Mouse (Mus musculus) left cerebral cortex, postnatal 36 days (tissue): ENCODE measurements at regions not wholly inside any gene's neighbourhood (a gene's known extent, or its start where the extent isn't known, plus 50 kb on each side); places are given as distances from the start of the nearest gene placed in this dataset.

ENCODE experiments used
- DNase-seq, 2 experiments: peaks; one replicate each; pipeline ENCODE4 v3.0.0; 2021 to 2022; ENCODE audit warnings: low spot score in 2 of 2, mixed read lengths in 1 of 2
- intact Hi-C: fragments of 180-260 bp; cut with DNase I; formaldehyde crosslinking; loops from one replicate; pipeline ENCODE4 v1.15.1; 2025

DNA sequence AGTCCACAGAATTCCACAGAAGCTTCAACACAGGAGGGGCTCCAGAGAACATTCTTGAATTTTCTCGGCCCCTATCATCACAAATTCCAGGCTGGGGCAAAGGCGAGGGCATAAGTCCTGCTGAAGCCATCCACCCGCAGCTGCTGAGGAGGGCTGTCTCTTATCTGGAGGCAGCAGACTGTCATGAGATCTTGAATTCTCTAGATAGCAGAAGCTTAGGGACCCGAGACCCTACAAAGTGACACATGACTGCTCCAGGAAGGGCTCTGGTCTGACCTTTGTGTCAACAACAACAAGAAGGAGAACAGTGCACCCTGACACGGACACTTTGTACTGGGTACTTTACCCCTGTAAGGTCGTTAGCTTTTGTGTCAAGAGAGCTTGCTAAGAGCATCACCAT lies 57.2 kb downstream of the Lao1 start:
- DNase-seq, result no peak
- intact Hi-C loops, result no loop called here

DNA sequence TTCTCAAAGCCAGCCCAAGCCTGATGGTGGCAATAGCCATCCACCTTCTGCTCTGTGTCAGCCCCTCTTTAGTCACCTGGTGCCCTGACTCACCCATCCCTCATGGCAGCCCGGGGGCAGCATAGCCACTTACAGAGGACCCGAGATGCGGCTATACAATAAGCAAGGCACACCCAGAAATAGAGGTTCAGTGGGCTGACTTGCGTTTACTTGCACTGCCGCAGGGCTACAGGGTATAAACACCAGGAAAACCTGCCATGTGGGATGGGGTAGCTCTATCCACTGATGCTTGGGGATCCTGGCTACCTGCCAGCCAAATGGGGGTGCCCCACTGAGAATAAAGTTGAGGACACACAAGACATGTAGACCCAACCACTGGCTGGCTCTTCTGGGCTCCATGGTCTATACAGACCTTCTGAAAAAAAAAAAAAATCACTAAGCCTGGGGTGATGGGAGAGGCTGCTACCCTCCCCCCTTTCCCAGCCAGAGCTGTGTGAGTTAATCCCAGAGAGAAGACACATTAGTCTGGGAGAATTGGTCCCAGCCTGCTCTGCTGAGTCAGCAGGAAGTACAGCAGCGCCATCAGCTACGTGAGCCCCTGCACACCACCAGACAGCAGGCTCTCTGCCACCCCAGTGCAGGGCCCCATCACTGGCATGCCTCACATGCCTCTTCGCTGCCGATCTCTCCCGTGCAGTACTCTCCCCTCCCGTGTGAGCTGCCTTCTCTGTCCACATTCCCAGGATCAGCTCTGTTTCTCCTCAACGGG lies 57.8 kb downstream of the Lao1 start:
- intact Hi-C loops, result no loop called here

DNA sequence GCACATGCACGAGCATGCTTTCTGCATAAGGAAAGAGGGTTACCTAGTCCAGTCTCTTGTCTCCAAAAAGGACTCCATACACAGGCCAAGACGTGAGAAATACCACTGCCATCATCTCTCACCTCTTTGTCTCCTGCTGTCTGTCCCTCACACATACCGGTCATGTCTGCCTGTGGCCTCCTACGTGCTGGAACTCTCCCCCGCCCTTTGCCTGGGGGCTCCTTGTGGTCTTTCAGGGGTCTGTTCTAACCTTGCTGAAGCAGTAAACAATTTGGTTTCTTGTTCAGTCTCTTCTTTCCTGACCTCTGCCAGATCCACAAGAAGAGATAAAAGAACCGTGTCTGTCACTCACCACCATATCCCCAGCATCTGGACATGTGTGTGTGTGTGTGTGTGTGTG lies 61.0 kb downstream of the Lao1 start:
- intact Hi-C loops, result no loop called here
- DNase-seq, result no peak

More for the DNA sequence above, 57.8 kb downstream of the Lao1 start:
- no peak for DNase-seq

DNA sequence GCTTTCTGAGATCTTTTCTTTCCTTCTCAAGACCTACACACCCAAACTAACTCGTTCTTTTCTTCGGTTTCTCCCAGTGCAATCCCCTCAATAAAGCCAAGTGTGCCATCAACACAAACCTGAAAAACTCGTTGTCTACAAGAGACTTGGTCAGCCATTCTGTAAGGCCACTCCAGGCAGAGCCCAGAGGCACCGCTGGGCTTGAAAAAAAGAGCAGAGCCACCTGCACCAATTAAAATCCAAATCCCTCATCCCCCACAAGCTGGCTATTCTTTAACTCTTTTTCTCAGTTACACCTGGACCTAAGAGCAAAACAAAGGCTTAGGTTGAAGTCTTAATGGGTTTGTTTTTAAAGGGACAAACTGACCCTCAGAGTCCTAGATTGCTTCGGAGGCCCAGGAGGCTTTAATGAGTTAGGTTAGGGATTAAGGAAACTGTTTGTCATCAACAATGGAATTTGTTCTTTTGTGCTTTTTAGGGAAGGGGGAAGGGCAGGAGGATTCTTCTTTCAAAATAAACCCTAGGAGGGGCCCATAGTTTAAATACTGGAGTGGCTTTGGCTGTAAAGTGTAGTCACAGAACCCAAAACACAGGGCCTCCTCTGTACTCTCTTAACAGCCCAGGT lies 65.0 kb downstream of the Lao1 start:
- intact Hi-C loops, result no loop called here
- DNase-seq, result no peak

DNA sequence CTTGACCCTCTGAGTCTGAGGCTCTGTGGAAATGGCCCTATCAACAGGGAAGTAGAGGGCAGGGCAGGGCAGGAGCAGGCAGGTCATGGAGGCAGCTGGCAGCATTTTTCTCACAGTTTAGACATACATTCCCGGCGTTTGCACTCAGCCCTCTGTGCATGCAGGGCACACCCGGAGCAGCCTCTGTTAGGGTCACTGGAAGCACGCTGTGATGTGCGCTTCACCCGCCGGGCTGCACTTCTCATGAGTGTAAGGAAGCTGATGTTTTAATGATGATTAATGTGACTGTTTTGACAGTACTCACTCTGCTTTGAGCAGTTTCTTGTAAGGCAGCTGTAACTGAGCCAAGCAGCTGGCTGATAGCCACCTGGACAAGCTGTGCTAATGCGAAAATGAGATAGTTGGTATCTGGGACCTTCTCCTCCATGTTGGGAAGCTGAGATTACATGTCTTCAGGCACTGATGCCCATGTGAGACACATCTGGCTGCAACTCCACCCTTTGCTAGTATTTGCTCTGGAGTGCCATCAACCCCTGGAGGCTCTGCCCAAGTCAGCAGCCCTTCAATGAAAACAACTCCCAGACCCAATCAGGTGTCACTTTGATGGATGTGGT lies 66.9 kb downstream of the Lao1 start:
- DNase-seq, result no peak

DNA sequence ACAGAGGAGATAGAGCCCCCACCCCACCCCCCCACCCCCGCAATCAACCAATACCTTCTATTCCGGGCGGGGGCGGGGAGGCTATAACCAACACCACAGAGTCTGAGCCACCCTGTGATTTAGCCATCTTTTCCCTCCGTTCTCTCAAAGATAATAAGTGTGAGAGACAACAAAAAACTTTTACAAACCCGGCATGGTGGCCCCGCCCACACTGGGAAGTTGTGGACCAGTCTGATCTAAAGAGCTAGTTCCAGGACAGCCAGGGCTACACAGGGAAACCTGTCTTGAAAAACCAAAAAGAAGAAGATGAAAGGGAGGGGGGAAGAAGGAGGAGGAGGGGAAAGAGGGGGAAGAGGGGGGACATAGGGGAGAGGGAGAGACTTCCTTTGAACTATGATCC lies 67.7 kb downstream of the Lao1 start:
- DNase-seq, result no peak
- intact Hi-C loops, result no loop called here

More for the DNA sequence above, 66.9 kb downstream of the Lao1 start:
- intact Hi-C loops, result no loop called here

DNA sequence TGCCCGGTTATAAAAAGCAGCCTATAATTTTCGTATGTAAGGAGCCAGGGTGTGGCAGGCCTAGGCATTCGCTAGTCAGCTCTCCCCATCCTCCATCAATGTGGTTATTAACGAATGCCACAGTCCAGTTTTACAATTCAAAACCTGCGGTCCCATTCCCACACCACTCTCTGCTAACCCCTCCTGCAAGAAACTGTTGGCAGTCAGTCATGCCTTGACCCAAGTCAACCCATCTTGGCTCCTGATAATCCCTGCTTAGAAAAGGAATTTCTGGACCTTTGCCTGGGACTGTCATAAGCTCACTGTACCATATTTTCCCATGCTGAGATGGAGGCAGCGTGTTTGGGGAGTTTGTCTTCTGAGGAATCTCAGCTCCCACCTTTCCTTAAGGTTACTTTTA lies 68.4 kb downstream of the Lao1 start:
- no peak for DNase-seq
- intact Hi-C loops, result no loop called here

DNA sequence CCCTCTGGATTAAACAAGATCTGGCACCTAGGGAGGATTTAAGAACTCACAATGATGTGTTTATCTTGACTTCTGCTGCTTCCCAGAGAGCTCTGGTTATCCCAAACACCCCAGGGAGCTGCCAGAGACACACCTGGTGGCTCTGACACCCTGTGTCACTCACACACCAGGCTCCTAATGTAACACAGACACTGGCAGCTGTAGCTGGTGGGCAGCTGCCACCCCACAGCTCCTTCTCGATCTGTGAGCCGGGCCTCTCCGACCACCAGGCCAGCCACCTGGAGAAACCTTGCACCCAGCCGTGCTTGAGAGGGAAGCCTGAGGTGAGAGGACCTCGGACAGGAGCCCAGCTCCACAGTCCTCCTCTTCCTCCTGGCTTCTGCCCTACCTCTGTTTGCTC lies 69.5 kb downstream of the Lao1 start:
- DNase-seq, result no peak
- intact Hi-C loops, result no loop called here

DNA sequence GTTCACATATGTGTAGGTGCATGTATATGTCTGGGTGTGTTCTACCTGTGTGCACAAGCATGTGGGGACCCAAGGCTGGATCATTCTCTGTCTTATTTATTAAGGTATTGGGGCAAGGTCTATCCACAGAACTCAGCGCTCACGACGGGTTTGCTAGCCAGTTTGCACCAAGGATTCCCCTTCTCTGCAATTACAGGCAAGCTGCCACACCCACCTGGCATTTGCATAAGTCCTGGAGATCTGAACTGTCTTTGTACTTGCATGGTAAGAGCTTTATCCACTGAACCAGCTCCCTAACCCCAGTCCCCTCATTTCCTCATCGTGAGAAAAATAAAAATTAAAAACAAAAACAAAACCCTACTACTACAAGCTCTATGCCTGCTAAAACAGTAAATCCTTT lies 71.6 kb downstream of the Lao1 start:
- DNase-seq, result no peak
- intact Hi-C loops, result no loop called here

DNA sequence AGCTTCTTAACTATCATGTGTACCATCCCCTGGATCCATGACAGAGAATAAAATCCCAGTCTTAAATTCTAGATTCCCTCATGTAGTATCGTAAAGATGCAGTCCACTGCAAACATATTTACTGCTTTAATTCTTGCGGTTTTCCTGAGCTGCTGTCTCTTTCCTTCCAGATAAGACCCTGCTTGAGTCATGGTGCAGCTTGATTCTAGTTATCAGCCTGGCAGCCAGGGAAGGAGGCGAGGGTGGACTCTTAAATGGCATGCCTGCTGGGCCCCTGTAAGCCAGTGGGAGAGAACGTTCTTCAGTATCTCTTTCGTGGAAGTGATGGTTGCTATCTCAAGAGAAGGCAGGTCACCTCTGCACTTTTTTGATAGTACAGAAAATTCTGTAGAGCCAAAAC lies 71.9 kb upstream of the Slc2a1 start:
- no peak for DNase-seq
- intact Hi-C loops, result no loop called here

DNA sequence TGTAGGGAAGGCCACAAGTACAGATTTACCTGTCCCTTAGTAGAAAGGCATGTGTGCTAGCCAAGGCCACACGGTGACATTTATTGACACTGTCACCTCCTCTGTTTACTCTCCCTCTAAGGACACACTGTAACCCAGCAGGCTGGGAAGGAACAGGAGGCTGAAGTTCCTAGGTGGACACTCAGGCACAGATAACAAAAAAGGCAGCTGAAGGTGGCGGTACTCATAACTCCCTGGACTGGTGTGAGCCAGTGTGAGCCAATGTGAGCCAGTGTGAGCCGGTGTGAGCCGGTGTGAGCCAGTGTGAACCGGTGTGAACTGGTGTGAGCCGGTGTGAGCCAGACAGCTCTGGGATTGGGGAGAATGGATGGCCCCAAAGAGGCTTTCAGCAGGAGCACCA lies 68.5 kb upstream of the Slc2a1 start:
- DNase-seq, result no peak
- intact Hi-C loops, result no loop called here

DNA sequence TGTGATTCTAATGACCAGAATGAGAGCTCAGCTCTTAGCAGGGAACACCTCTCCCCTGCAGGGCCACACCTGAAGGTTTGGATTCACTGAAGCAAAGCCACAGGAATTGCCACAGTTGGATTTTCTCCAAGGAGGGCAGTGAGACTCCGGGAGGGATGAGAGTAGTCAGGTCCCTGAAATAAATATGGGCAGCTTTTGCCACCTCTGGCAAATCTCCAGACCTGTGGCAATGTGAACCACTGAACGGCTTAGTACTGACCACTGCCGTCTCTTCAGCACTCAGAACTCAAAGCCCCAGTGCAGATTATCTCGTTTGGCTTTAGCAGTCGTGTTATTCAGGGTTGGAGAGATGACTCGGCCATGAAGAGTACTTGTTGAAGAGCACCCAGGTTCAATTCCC lies 66.9 kb upstream of the Slc2a1 start:
- DNase-seq, result no peak
- intact Hi-C loops, result no loop called here

DNA sequence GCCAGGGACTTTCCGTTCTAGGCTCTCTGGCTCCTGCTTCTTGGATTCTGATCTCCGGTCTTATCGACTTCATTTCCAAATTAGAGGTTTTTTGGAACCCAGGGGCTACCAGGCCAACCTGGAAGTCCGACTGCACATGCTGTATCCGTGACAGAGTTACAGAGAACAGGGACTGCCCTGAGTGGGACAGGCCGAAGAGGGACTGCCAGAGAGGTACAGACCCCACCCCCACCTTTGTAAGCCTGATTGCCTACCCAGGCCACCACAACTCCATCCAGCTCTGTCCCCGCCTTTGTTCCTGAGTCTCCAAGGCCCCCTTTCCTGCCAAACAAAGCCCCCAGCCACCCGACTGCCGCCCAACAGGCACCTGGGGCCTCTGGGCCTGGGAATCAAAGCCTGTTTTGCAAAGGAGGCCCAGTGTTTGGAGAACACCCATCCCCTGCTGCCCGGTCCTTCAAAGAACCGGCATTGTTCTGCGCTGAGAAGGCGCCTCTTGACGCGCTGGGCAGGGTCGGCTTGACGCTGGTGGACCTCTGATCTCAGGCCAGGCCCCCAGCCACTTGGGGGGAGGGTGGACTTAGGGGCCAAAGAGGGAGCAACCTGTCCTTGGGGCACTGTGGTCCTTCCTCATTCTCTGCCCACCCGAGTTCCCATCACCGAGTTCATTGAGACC lies 64.4 kb upstream of the Slc2a1 start:
- no peak for DNase-seq
- intact Hi-C loops, result loop anchor here (2.0 kb wide), 1 partner anchor 51 kb away; no protein-coding TSS in a partner anchor

DNA sequence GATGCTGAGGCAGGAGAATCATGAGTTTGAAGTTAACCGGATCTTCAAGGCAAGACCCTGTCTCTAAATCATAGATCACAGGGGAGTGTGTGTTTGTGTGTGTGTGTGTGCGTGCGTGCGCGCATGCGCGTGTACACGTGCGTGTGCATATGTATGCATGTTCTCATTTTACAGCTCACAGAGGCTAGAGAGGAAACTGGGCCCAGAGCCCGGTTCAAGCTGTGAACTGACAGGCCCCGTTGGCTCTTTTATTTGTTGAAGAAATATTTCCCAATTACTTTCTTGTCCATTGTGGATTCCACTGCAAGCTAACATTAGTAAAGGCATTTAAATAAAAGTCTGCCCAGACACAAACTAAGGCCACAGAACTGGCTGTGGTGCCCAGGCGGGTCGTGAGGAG lies 63.7 kb upstream of the Slc2a1 start:
- no peak for DNase-seq

DNA sequence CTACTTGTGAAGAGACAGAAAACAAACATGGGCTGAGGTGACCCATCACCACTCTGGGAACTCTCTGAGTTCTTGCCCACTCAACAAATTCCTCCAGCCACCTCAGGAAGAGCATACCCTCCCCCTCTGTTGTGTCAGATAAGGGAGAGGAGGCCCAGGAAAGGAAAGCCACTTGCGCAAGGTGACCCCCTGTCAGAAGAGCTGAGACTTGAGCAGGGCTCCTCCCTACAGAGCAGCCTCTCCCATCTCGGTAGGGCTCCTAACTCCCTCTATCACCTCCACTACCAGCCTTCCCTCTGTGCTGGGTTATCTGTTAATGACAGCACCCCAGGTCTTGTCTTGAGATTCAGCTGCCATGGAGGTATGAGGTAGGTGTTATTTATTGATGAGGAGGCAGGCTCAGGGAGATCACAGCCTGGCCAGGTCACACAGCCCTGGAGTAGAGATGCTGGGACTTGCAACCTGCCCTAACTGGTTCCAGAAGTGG lies 57.6 kb upstream of the Slc2a1 start:
- intact Hi-C loops, result no loop called here
- DNase-seq, result no peak

More for the DNA sequence above, 63.7 kb upstream of the Slc2a1 start:
- intact Hi-C loops, result loop anchor here (2.0 kb wide), 1 partner anchor 50 kb away; no protein-coding TSS in a partner anchor

DNA sequence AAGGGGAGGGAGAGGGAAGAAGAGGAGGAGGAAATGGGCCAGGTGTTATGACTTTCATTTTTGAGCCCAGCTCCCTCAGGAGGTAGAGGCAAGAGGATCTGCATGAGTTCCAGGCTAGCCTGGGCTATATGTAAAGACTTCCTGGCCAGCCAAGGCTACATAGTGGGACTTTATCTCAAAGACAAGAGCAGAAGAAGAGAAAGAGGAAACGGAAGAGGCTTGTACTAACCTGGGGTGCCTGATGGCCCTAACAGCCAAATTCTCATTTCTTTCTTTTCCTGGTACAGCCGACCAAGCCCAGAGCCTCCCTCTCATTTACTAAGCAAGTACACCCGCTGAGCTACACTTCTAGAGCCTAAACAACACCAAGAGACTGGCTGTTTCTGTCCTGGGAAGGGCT lies 56.0 kb upstream of the Slc2a1 start:
- no peak for DNase-seq
- intact Hi-C loops, result no loop called here

DNA sequence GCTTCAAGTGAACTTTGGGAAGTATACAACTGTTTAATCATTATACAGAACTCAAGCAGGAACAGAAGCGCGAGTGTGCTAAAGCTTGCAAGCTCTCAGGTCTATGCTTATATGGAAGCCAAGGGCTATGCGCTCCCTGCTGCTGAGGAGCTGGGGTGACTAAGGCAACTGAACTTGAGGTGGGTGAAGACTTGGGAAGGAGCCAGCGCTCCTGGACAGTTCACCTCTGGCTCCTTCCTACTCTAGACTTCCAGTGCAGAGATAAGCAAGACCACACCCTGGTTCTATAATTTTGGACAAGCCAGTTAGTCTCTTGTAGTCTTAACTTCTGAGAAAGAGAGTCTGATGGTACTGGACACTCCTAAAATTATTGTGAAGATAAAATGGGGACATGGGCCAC lies 55.3 kb upstream of the Slc2a1 start:
- intact Hi-C loops, result no loop called here
- no peak for DNase-seq

DNA sequence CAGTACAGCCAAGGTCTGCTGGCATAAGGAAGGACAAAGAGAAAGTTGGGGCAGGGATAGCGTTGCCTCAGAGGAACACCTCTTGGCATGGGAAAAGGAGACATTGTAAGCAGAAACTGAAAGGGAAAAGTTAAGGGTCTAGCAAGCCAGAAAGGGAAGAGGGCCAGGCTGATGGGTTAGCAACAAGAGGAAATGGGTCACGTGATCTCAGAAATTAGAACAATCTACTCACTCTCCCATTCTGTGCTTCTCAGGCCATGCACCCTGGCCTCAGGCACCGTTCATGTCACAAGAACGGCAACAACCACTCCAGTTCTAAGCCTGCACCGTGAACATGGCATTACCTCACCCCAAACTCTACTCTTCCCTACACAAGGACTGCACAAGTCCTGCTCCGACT lies 54.8 kb upstream of the Slc2a1 start:
- intact Hi-C loops, result no loop called here
- DNase-seq, result no peak

DNA sequence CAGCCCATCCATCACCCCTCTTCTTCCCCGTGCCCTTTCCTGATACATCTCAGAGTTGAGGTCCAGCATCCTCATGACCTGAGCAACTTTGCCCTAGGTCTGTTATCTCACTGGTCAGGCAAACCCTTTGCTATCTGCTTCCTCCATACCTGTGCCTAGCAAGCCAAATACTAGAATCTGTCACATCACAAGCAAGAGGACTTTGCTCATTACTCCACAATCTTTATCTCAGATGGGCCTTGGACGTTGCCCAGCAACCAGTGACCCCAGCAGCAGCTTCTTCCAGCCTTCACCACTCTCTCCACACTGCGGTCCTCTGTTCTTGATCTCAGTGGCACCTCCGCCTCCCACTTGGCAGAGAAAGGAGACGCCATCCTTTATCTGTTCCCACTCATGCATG lies 54.4 kb upstream of the Slc2a1 start:
- intact Hi-C loops, result no loop called here
- DNase-seq, result no peak

DNA sequence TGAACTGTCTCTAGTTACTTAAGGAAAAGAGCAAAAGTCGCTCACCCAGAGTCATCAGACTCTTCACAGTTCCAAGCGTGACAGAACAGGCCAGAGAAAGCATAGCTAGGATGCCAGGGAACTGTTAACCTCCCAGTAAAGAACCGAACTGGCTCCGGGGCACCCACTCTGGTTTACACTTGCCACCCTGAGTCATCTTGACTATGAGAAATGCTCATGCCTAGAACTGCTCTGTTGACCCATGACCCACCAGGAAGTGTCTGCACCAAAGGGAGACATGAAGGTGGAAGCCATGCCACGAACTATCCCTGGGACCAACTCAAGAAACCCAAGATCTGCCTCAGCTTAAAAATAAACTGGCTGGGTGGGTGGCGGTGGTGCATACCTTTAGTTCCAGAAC lies 51.3 kb upstream of the Slc2a1 start:
- no peak for DNase-seq
- intact Hi-C loops, result no loop called here
